Mouse (Mus musculus) CH12.LX (cell line): ENCODE results near the gene Maml1. TPM values are rescaled to one million over a fixed set of nuclear protein-coding genes. Genes with fewer than 3 reads are reported as not detected.
A peak's percentile ranks its signal among the peaks of the same experiment; 100 is the strongest.

Experiments
- DNase-seq: peaks from one replicate; pipeline ENCODE4 v3.0.0-alpha.2; 2013; ENCODE audit errors: extremely low read depth
- H3K27ac ChIP-seq: 2 replicates; pipeline ENCODE4 v1.5.1; 2012; ENCODE audit warnings: low read depth, mild to moderate bottlenecking, control low read depth, moderate library complexity; ENCODE audit not compliant: insufficient read depth
- H3K27me3 ChIP-seq: replicated peaks from 2 replicates; pipeline ENCODE3; 2012; ENCODE audit warnings: inconsistent platforms
- H3K36me3 ChIP-seq, 2 experiments: replicated peaks in 1 of 2; 2 replicates each; pipeline versions ENCODE3 to v1.6.1; 2012; ENCODE audit warnings: inconsistent platforms in 1 of 2, low read length in 1 of 2, mild to moderate bottlenecking in 1 of 2, mixed read lengths in 1 of 2, moderate library complexity in 1 of 2; ENCODE audit not compliant: control insufficient read depth in 1 of 2, insufficient read depth in 1 of 2
- H3K4me1 ChIP-seq, 2 experiments: 2 replicates each; pipeline ENCODE4 v1.6.1; 2012; ENCODE audit warnings: inconsistent platforms in 1 of 2, moderate library complexity in 1 of 2; ENCODE audit not compliant: insufficient read depth in 2 of 2, control insufficient read depth in 1 of 2
- H3K4me2 ChIP-seq: 2 replicates; pipeline ENCODE4 v1.6.1; 2012; ENCODE audit warnings: low read depth, mild to moderate bottlenecking, control low read depth; ENCODE audit not compliant: poor library complexity, insufficient read depth, severe bottlenecking
- H3K4me3 ChIP-seq, 3 experiments: fragments of 150-350 bp in 1 of 3; sonication (generic) in 1 of 3; replicated peaks in 1 of 3; 2 replicates each; pipeline versions ENCODE3 to v1.5.1; 2011 to 2012; ENCODE audit warnings: low read depth in 2 of 3, low read length in 2 of 3, mild to moderate bottlenecking in 2 of 3, moderate library complexity in 2 of 3, control low read depth in 1 of 3, improper control_type of control experiment in 1 of 3, inconsistent platforms in 1 of 3, mixed read lengths in 1 of 3; ENCODE audit not compliant: poor library complexity in 1 of 3
- H3K79me2 ChIP-seq: replicated peaks from 2 replicates; pipeline ENCODE4 v1.6.1; 2012; ENCODE audit warnings: mild to moderate bottlenecking, moderate library complexity; ENCODE audit not compliant: control insufficient read depth, poor library complexity, insufficient read depth, severe bottlenecking; ENCODE audit errors: extremely low read depth
- H3K9ac ChIP-seq: 2 replicates; pipeline ENCODE4 v1.6.1; 2012; ENCODE audit warnings: low read depth, mild to moderate bottlenecking, control low read depth, moderate library complexity; ENCODE audit not compliant: insufficient read depth
- H3K9me3 ChIP-seq: replicated peaks from 2 replicates; pipeline ENCODE3; 2012; ENCODE audit warnings: low read length, inconsistent platforms, mixed read lengths
- CHD1 ChIP-seq: IDR thresholded peaks from 2 replicates; pipeline ENCODE4 v1.6.1; 2012; ENCODE audit warnings: low read depth, low read length, improper control_type of control experiment, inconsistent platforms
- E2F4 ChIP-seq: IDR thresholded peaks from 2 replicates; pipeline ENCODE4 v1.6.1; 2011; ENCODE audit warnings: low read depth, low read length, improper control_type of control experiment; ENCODE audit not compliant: insufficient replicate concordance
- ELF1 ChIP-seq: IDR thresholded peaks from 2 replicates; pipeline ENCODE4 v1.6.1; 2014; ENCODE audit warnings: low read depth, mild to moderate bottlenecking, inconsistent platforms, low read length, improper control_type of control experiment
- EP300 ChIP-seq: IDR thresholded peaks from 2 replicates; pipeline ENCODE4 v1.6.1; 2011; ENCODE audit warnings: low read length, improper control_type of control experiment
- ETS1 ChIP-seq: conservative IDR thresholded peaks from 2 replicates; pipeline ENCODE4 v1.6.1; 2012; ENCODE audit warnings: low read depth, mild to moderate bottlenecking, inconsistent platforms, low read length, improper control_type of control experiment, moderate library complexity
- GABPA ChIP-seq: IDR thresholded peaks from 2 replicates; pipeline ENCODE4 v1.6.1; 2012; ENCODE audit warnings: low read depth, low read length, improper control_type of control experiment, inconsistent platforms; ENCODE audit not compliant: insufficient replicate concordance
- IRF4 ChIP-seq: IDR thresholded peaks from 2 replicates; pipeline ENCODE4 v1.6.1; 2014; ENCODE audit warnings: low read depth, mild to moderate bottlenecking, inconsistent platforms, low read length, improper control_type of control experiment
- JUN ChIP-seq: IDR thresholded peaks from 2 replicates; pipeline ENCODE4 v1.6.1; 2011; ENCODE audit warnings: low read depth, mild to moderate bottlenecking, low read length, improper control_type of control experiment, moderate library complexity; ENCODE audit not compliant: insufficient read depth
- JUND ChIP-seq: conservative IDR thresholded peaks from 2 replicates; pipeline ENCODE4 v1.6.1; 2011; ENCODE audit warnings: low read depth, low read length, improper control_type of control experiment
- KAT2A ChIP-seq: IDR thresholded peaks from 2 replicates; pipeline ENCODE4 v1.6.1; 2012; ENCODE audit warnings: low read length, improper control_type of control experiment, inconsistent platforms; ENCODE audit not compliant: insufficient replicate concordance
- MAFK ChIP-seq: IDR thresholded peaks from 2 replicates; pipeline ENCODE4 v1.6.1; 2011; ENCODE audit warnings: low read length, improper control_type of control experiment; ENCODE audit not compliant: insufficient replicate concordance
- MAX ChIP-seq: IDR thresholded peaks from 2 replicates; pipeline ENCODE4 v1.6.1; 2011; ENCODE audit warnings: low read length, improper control_type of control experiment
- MAZ ChIP-seq: IDR thresholded peaks from 2 replicates; pipeline ENCODE4 v1.6.1; 2012; ENCODE audit warnings: low read depth, mild to moderate bottlenecking, inconsistent platforms, low read length, improper control_type of control experiment, moderate library complexity
- MEF2A ChIP-seq: IDR thresholded peaks from 2 replicates; pipeline ENCODE4 v1.6.1; 2014; ENCODE audit warnings: low read depth, mild to moderate bottlenecking, inconsistent platforms, low read length, improper control_type of control experiment, borderline replicate concordance
- MXI1 ChIP-seq: IDR thresholded peaks from 2 replicates; pipeline ENCODE4 v1.6.1; 2011; ENCODE audit warnings: mild to moderate bottlenecking, low read depth, low read length, improper control_type of control experiment
- MYC ChIP-seq: IDR thresholded peaks from 2 replicates; pipeline ENCODE4 v1.6.1; 2011; ENCODE audit warnings: low read depth, mild to moderate bottlenecking, improper control_type of control experiment, low read length
- NELFE ChIP-seq: IDR thresholded peaks from 2 replicates; pipeline ENCODE4 v1.6.1; 2011; ENCODE audit warnings: low read depth, low read length, improper control_type of control experiment
- NRF1 ChIP-seq: IDR thresholded peaks from 2 replicates; pipeline ENCODE4 v1.6.1; 2014; ENCODE audit warnings: low read depth, mild to moderate bottlenecking, inconsistent platforms, low read length, improper control_type of control experiment, moderate library complexity
- PAX5 ChIP-seq: IDR thresholded peaks from 2 replicates; pipeline ENCODE4 v1.6.1; 2012; ENCODE audit warnings: low read length, inconsistent platforms, mixed read lengths
- POLR2A ChIP-seq: IDR thresholded peaks from 2 replicates; pipeline ENCODE4 v1.6.1; 2011; ENCODE audit warnings: low read depth, mild to moderate bottlenecking, improper control_type of control experiment, low read length
- POLR2AphosphoS2 ChIP-seq: IDR thresholded peaks from 2 replicates; pipeline ENCODE4 v1.6.1; 2011; ENCODE audit warnings: low read depth, low read length, improper control_type of control experiment
- RCOR1 ChIP-seq: conservative IDR thresholded peaks from 2 replicates; pipeline ENCODE4 v1.6.1; 2012; ENCODE audit warnings: low read depth, mild to moderate bottlenecking, inconsistent platforms, low read length, improper control_type of control experiment
- SIN3A ChIP-seq: IDR thresholded peaks from 2 replicates; pipeline ENCODE4 v1.6.1; 2012; ENCODE audit warnings: low read length, improper control_type of control experiment, inconsistent platforms
- TBP ChIP-seq: conservative IDR thresholded peaks from 2 replicates; pipeline ENCODE4 v1.6.1; 2011; ENCODE audit warnings: low read depth, low read length, improper control_type of control experiment
- TCF12 ChIP-seq: IDR thresholded peaks from 2 replicates; pipeline ENCODE4 v1.6.1; 2014; ENCODE audit warnings: low read depth, mild to moderate bottlenecking, inconsistent platforms, low read length, improper control_type of control experiment
- UBTF ChIP-seq: IDR thresholded peaks from 2 replicates; pipeline ENCODE4 v1.6.1; 2012; ENCODE audit warnings: low read depth, mild to moderate bottlenecking, inconsistent platforms, low read length, improper control_type of control experiment, moderate library complexity
- USF1 ChIP-seq: IDR thresholded peaks from 2 replicates; pipeline ENCODE4 v1.6.1; 2014; ENCODE audit warnings: low read depth, mild to moderate bottlenecking, inconsistent platforms, low read length, improper control_type of control experiment
- ZC3H11A ChIP-seq: IDR thresholded peaks from 2 replicates; pipeline ENCODE4 v1.6.1; 2012; ENCODE audit warnings: low read depth, mild to moderate bottlenecking, inconsistent platforms, low read length, improper control_type of control experiment
- ZKSCAN1 ChIP-seq: IDR thresholded peaks from 2 replicates; pipeline ENCODE4 v1.6.1; 2012; ENCODE audit warnings: low read depth, inconsistent platforms, low read length, improper control_type of control experiment, borderline replicate concordance
- ZMIZ1 ChIP-seq: IDR thresholded peaks from 2 replicates; pipeline ENCODE4 v1.6.1; 2012; ENCODE audit warnings: low read depth, mild to moderate bottlenecking, inconsistent platforms, low read length, improper control_type of control experiment
- ZNF384 ChIP-seq: IDR thresholded peaks from 2 replicates; pipeline ENCODE4 v1.6.1; 2012; ENCODE audit warnings: low read depth, low read length, improper control_type of control experiment, inconsistent platforms
- dilution Hi-C: fragments of 300-500 bp; cut with MboI; formaldehyde crosslinking; loops from 2 replicates; pipeline ENCODE4 v1.14.3; 2020; ENCODE audit warnings: low sequenced_read_pairs; ENCODE audit not compliant: extremely low pct_unique_long_range_greater_than_20kb, extremely low pct_ligation_motif_present
- in situ Hi-C: fragments of 300-500 bp; cut with MboI; formaldehyde crosslinking; loops from 3 replicates; pipeline ENCODE4 v1.14.3; 2019; ENCODE audit warnings: low sequenced_read_pairs, low pct_ligation_motif_present, low pct_unique_long_range_greater_than_20kb, mixed read lengths
- polyA plus RNA-seq: library from polyadenylated mRNA; unstranded; fragments of >175 nt; gene quantifications from 2 replicates; pipeline ENCODE4 v1.2.1, GENCODE M21; 2012; ENCODE audit warnings: low read depth; ENCODE audit not compliant: insufficient read length
- total RNA-seq, 2 experiments: library from RNA; depleted of rRNA; stranded (reverse); fragments of 300-350 nt in 1 of 2; fragments of >200 nt in 1 of 2; gene quantifications; 2 replicates each; pipeline ENCODE4 v1.2.3; 2012 to 2014

The Maml1 gene
- total and polyA plus RNA-seq, 3 experiments = 2.2 to 9.7 (median 5.4) TPM

DNA sequence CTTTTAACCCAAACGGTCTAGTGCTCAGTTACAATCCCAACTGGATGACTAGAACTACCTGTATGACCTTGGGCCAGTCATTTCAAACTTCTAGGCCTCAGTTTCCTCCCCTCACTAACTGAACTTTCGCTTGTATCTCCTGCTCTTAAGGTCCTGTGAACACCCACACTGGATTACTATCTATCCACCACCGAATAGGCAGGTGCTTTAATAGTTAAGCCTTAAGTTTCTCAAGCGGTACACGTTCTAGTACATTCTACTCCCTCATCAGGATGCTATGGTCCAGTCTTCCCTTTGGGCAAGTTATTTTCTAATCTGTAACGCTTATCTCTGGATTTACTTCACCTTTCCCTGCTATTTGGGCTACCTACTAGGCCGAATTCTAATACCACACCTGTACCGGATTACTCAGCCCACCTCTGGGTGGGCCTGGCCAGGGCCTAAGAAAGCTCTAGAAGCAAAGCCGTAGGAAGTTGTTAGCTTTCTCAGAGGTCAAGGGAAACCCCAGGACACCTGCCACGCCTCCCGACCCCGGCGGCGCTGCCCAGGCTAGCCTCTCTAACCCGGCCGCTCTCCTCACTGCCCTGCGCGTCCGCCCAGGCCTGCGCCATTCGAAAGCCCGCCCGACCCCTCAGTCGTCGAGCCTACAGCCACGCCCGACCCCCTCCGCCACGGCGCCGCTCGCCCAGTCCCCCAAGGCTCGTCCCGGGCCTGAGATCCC is 32.8 kb upstream of the Maml1 start:
- H3K4me1 ChIP-seq = peaks cover 0 to 52% of the 10 kb centered on the region in 2 experiments; a peak in 3 of 4 replicates
- dilution Hi-C loops = no loop called here
- peak; percentile 40 for DNase-seq
- H3K4me3 ChIP-seq = peak overlapping the region; percentile 94 to 100 (median 96)
- peak overlapping the region; percentile 99 for H3K4me2 ChIP-seq
- peak overlapping the region; percentile 98 for H3K9ac ChIP-seq
- no peaks in the 10 kb centered on the region for H3K27me3 ChIP-seq
- peaks cover 3 to 40% of the 10 kb centered on the region in 2 experiments for H3K36me3 ChIP-seq
- TF ChIP-seq SIN3A (peak; percentile 91), ZNF384 (no peak; the same call in 1 of the 2 replicates), UBTF (no peak), ETS1 (0 out of 2 replicates have a peak, but pooled peaks have one; percentile 5), RCOR1 (peak; percentile 70), KAT2A (0 out of 2 replicates have a peak, but pooled peaks have one; percentile 24), MXI1 (peak; percentile 85; the same call in 1 of the 2 replicates), JUND (peak; percentile 48; the same call in 1 of the 2 replicates)
- peaks cover 63% of the 10 kb centered on the region for H3K79me2 ChIP-seq
- no peaks in the 10 kb centered on the region for H3K9me3 ChIP-seq
- H3K27ac ChIP-seq = peak overlapping the region; percentile 77
- in situ Hi-C loops = loop anchor here (5.0 kb wide), 1 partner anchor 37 kb away; no protein-coding TSS in a partner anchor

DNA sequence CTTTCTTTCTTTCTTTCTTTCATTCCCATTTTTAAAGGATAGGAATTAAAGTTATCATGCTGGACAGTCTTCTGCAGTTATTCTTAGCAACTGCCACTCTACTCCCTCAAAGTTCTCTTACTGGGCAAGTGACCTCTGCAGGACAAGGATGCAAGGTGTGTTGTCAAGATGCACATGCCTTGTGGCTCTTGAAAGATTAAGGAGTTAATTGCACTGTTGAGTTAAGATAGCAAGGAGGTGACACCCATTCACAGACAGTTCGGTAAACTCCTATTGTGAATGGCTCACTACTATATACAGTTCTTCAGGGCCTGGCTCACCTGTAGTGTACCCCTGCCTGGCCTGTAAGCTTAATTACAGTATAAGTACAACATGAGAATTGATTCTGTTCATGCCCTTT is 31.7 kb upstream of the Maml1 start:
- no peaks in the 10 kb centered on the region for H3K27me3 ChIP-seq
- peak overlapping the region; percentile 94 to 100 (median 96) for H3K4me3 ChIP-seq
- H3K4me1 ChIP-seq = peaks cover 3 to 59% of the 10 kb centered on the region in 2 experiments; a peak in 3 of 4 replicates
- no peak for DNase-seq
- dilution Hi-C loops (no loop called here), in situ Hi-C loops (no loop called here)
- peaks cover 8 to 36% of the 10 kb centered on the region in 2 experiments for H3K36me3 ChIP-seq
- peak overlapping the region; percentile 98 for H3K9ac ChIP-seq
- H3K9me3 ChIP-seq = no peaks in the 10 kb centered on the region
- no peak overlapping the region for H3K27ac ChIP-seq
- H3K4me2 ChIP-seq = peak overlapping the region; percentile 99
- peaks cover 73% of the 10 kb centered on the region for H3K79me2 ChIP-seq
- TF ChIP-seq SIN3A (peak; percentile 82; the same call in 1 of the 2 replicates), ELF1 (no peak), EP300 (no peak), USF1 (no peak), POLR2AphosphoS2 (no peak), MAX (no peak), ZMIZ1 (no peak), MEF2A (no peak; the same call in 1 of the 2 replicates), CHD1 (peak; percentile 57), MAFK (no peak), POLR2A (no peak), JUN (no peak), NRF1 (no peak), GABPA (no peak), ZC3H11A (no peak), MXI1 (peak; percentile 88), PAX5 (no peak), TCF12 (no peak), E2F4 (no peak), IRF4 (no peak), MYC (no peak), ZKSCAN1 (no peak), TBP (no peak), ETS1 (no peak), MAZ (no peak), KAT2A (no peak), NELFE (no peak)
